Mouse (Mus musculus): ENCODE data around the gene Trim14.
"Not testable (repeated sequence)": the region's sequence is repeated elsewhere in the genome, so short reads cannot be mapped to it uniquely, and the experiment has no call there.

- not testable (repeated sequence) for TF ChIP-seq POLR2A (IDR thresholded peaks at IDR 0.05; ENCODE audit: insufficient read depth, low read depth, low read length); CTCF (IDR thresholded peaks at IDR 0.05); EP300 (IDR thresholded peaks at IDR 0.05; ENCODE audit: insufficient read depth, low read depth, low read length)
Observed at GRCm38 (mm10) chr4:46580799-46581243, 44.9 kb upstream of the Trim14 start.

Measured in heart, adult 2 months (tissue).